Mouse (Mus musculus): ENCODE data around the gene Kpna1. TPM values are rescaled to one million over a fixed set of nuclear protein-coding genes. Genes with fewer than 3 reads are reported as not detected.
"Not testable (repeated sequence)": the region's sequence is repeated elsewhere in the genome, so short reads cannot be mapped to it uniquely, and the experiment has no call there.

The Kpna1 gene
- polyA plus RNA-seq, 1 experiment from 2014 or later: 41.6 TPM

GRCm38 (mm10) chr16:36056416-36056815, 77.9 kb downstream of the Kpna1 start:
- ATAC-seq (ENCODE audit: low FRiP score, low read depth): no peak
- WGBS: 88% methylated on average over 11 of the region's 11 CpGs
- Histone ChIP-seq H3K4me3 (no peak overlapping the region), H3K4me2 (replicated peaks) (no peak overlapping the region), H3K9me3 (no peaks in the 10 kb centered on the region), H3K27me3 (no peaks in the 10 kb centered on the region), H3K4me1 (no peaks in the 10 kb centered on the region), H3K9ac (no peak overlapping the region), H3K27ac (no peak overlapping the region), H3K36me3 (peaks cover 41% of the 10 kb centered on the region)

DNA sequence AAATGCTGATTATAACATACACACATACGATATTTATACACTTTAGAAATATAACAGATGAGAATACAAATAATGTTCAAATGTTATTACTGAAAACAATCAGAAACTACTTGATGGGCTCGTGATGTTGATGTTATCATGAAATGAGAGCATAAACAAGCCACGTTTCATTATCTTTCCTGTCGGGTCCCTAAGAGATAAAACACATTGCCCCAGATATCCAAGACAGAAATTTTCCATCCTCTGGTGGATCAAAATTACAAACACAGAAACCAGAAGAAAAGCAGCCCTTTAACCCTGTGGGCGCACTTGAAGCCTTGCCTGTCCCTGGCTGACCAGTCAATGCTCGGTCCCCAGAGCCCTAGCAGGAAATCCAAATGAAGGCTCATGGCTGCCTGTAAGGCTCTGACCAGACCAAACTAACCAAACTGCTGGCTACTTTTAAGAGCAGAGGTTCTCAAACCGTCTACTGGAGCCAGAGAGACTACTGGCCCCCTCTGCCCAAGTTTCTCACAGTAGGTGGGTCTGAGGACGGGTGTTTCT, 79.5 kb downstream of the Kpna1 start:
- Histone ChIP-seq H3K4me1 (no peaks in the 10 kb centered on the region), H3K27ac (no peak overlapping the region), H3K9ac (no peak overlapping the region), H3K4me3 (no peak overlapping the region), H3K36me3 (peaks cover 31% of the 10 kb centered on the region), H3K4me2 (replicated peaks) (no peak overlapping the region), H3K27me3 (no peaks in the 10 kb centered on the region), H3K9me3 (no peaks in the 10 kb centered on the region)
- ATAC-seq (ENCODE audit: low FRiP score, low read depth): no peak
- WGBS: 83% methylated on average over 8 of the region's 8 CpGs

- WGBS: 83% methylated on average over 1 of the region's 1 CpGs
- Histone ChIP-seq H3K4me1 (peaks cover 15% of the 10 kb centered on the region), H3K36me3 (peaks cover 16% of the 10 kb centered on the region)
- not testable (repeated sequence) for H3K4me3 ChIP-seq; H3K9ac ChIP-seq; ATAC-seq (ENCODE audit: low FRiP score, low read depth); H3K27ac ChIP-seq; H3K4me2 ChIP-seq (replicated peaks); H3K27me3 ChIP-seq; H3K9me3 ChIP-seq
Observed at GRCm38 (mm10) chr16:36062534-36062933, 84.0 kb downstream of the Kpna1 start.

- Histone ChIP-seq H3K27ac (no peak overlapping the region), H3K27me3 (no peaks in the 10 kb centered on the region), H3K9ac (no peak overlapping the region), H3K4me1 (peaks cover 23% of the 10 kb centered on the region), H3K4me2 (replicated peaks) (no peak overlapping the region), H3K4me3 (no peak overlapping the region), H3K9me3 (no peaks in the 10 kb centered on the region), H3K36me3 (peaks cover 16% of the 10 kb centered on the region)
- WGBS: 57% methylated on average over 2 of the region's 2 CpGs
- no peak for ATAC-seq (ENCODE audit: low FRiP score, low read depth)
Observed at GRCm38 (mm10) chr16:36063315-36063714, 84.8 kb downstream of the Kpna1 start.

GRCm38 (mm10) chr16:36064904-36065303, 86.4 kb downstream of the Kpna1 start:
- Histone ChIP-seq H3K27ac (no peak overlapping the region), H3K36me3 (peaks cover 19% of the 10 kb centered on the region), H3K4me2 (replicated peaks) (no peak overlapping the region), H3K27me3 (no peaks in the 10 kb centered on the region), H3K9me3 (no peaks in the 10 kb centered on the region), H3K4me1 (peaks cover 39% of the 10 kb centered on the region), H3K9ac (no peak overlapping the region), H3K4me3 (no peak overlapping the region)
- no peak for ATAC-seq (ENCODE audit: low FRiP score, low read depth)
- WGBS: 86% methylated on average over 5 of the region's 5 CpGs

- Histone ChIP-seq H3K27me3 (no peaks in the 10 kb centered on the region), H3K4me1 (peaks cover 45% of the 10 kb centered on the region), H3K27ac (0 out of 2 replicates have a peak overlapping the region, but pooled peaks have one; percentile 28), H3K9me3 (no peaks in the 10 kb centered on the region), H3K4me3 (no peak overlapping the region), H3K9ac (no peak overlapping the region), H3K36me3 (peaks cover 10% of the 10 kb centered on the region), H3K4me2 (replicated peaks) (peak overlapping the region; percentile 35)
- ATAC-seq (ENCODE audit: low FRiP score, low read depth): no peak
- WGBS: 58% methylated on average over 2 of the region's 2 CpGs
Observed at GRCm38 (mm10) chr16:36067694-36068093, 89.1 kb downstream of the Kpna1 start.

GRCm38 (mm10) chr16:36068356-36068755, 89.8 kb downstream of the Kpna1 start:
- Histone ChIP-seq H3K36me3 (peaks cover 10% of the 10 kb centered on the region), H3K4me1 (peaks cover 48% of the 10 kb centered on the region), H3K9me3 (no peaks in the 10 kb centered on the region), H3K9ac (no peak overlapping the region), H3K4me2 (replicated peaks) (peak overlapping the region; percentile 35), H3K4me3 (no peak overlapping the region; the same call in 1 of the 2 replicates), H3K27me3 (no peaks in the 10 kb centered on the region), H3K27ac (no peak overlapping the region)
- ATAC-seq (ENCODE audit: low FRiP score, low read depth): no peak
- 63% methylated on average over 3 of the region's 3 CpGs for WGBS

DNA sequence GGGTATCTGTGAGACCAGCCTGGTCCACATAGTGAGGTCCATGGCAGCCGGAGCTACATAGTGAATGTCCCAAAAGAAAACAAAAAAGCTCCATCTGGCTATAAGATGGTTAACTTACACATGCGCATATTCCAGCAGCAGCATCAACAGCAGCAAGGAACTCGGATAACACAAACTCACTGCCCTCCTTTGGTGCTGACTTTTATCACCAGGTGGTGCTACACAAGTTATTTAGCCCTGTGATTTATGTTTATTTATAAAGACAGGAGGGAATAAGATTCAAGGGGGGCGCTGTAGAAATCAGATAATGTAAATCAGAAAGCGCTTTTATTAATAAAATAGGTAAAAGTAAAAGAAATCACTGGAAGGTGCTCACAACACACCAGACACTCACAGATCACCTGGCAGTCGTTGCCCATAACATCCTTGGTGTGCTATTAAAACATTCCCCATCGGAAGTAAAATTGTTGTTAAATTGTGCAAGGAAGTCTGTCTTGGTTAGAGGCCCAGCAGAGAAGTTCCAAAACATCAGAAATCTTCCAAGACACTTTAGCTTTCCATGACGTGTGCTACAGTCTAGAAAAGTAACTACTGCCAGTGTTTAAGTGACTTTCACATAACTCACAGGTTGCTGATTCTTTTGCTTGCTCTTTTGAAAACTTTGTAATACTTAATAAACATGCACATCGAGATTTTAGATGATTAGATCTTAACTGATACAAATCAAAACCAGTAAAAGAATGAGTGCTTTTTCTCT, 91.4 kb downstream of the Kpna1 start:
- H3K36me3 ChIP-seq: peaks cover 10% of the 10 kb centered on the region
- peak overlapping the region; percentile 67 for H3K4me3 ChIP-seq
- H3K27ac ChIP-seq: no peak overlapping the region
- H3K9me3 ChIP-seq: no peaks in the 10 kb centered on the region
- WGBS: 28% methylated on average over 9 of the region's 9 CpGs
- H3K4me1 ChIP-seq: peaks cover 43% of the 10 kb centered on the region
- peak overlapping the region; percentile 66 for H3K4me2 ChIP-seq (replicated peaks)
- no peak for ATAC-seq (ENCODE audit: low FRiP score, low read depth)
- peak overlapping the region; percentile 85 for H3K9ac ChIP-seq
- no peaks in the 10 kb centered on the region for H3K27me3 ChIP-seq

- ATAC-seq (ENCODE audit: low FRiP score, low read depth): no peak
- 0% methylated on average over 16 of the region's 16 CpGs for WGBS
- H3K9ac ChIP-seq: peak overlapping the region; percentile 85
- H3K9me3 ChIP-seq: no peaks in the 10 kb centered on the region
- no peaks in the 10 kb centered on the region for H3K27me3 ChIP-seq
- H3K36me3 ChIP-seq: peaks cover 8% of the 10 kb centered on the region
- peak overlapping the region; percentile 97 for H3K27ac ChIP-seq
- peaks cover 39% of the 10 kb centered on the region for H3K4me1 ChIP-seq
- H3K4me2 ChIP-seq (replicated peaks): peak overlapping the region; percentile 66
- peak overlapping the region; percentile 67 for H3K4me3 ChIP-seq
Observed at GRCm38 (mm10) chr16:36071071-36071449, 92.5 kb downstream of the Kpna1 start.

GRCm38 (mm10) chr16:36071450-36072379, 93.2 kb downstream of the Kpna1 start, which contains the start of the genes Fam162a and Ccdc58:
Fam162a (minus strand) TSS chr16:36071594.
Ccdc58 (plus strand) TSS chr16:36071685.
- peak; percentile 95 for ATAC-seq (ENCODE audit: low FRiP score, low read depth)
- Histone ChIP-seq H3K4me1 (peaks cover 39% of the 10 kb centered on the region), H3K27ac (peak within 1 kb of the TSS; percentile 97), H3K9me3 (no peaks in the 10 kb centered on the region), H3K4me2 (replicated peaks) (peak within 1 kb of the TSS; percentile 66), H3K27me3 (no peaks in the 10 kb centered on the region), H3K36me3 (peaks cover 8% of the 10 kb centered on the region), H3K4me3 (peak within 1 kb of the TSS; percentile 67), H3K9ac (peak within 1 kb of the TSS; percentile 85)
- WGBS: under 1% methylated on average over 78 of the region's 81 CpGs

DNA sequence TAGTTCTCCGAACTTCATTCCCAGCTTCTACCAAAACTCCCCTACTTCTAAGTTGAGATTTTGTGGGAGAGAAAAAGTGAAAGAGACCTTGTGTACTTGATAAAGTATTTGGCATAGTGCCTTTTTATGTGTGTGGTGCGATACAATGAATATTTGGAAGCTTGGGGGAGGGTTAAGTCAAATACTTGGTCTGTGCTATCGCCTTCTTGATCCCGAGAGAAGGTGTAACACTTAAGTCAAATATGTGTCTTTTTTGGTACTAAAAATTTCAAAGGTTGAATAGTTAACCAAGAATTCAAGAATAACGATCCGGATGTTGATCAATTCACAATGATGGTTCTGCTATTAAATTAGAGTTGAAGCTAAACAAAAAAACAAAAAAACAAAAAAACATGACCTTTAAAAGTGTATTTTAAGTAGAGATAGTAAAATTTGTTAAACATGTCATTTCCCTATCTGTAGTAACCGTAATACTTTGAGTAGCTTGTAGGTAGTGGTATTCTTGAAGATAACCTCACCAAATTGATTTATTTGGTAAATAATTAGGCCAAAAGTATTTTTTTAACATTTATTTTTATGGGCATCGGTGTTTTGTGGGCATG, 94.0 kb downstream of the Kpna1 start:
- Histone ChIP-seq H3K36me3 (peaks cover 3% of the 10 kb centered on the region; the same call in 1 of the 2 replicates), H3K9ac (peak overlapping the region; percentile 85), H3K27me3 (no peaks in the 10 kb centered on the region), H3K27ac (peak overlapping the region; percentile 97), H3K4me2 (replicated peaks) (peak overlapping the region; percentile 66), H3K9me3 (no peaks in the 10 kb centered on the region), H3K4me1 (peaks cover 32% of the 10 kb centered on the region), H3K4me3 (peak overlapping the region; percentile 67)
- ATAC-seq (ENCODE audit: low FRiP score, low read depth): no peak
- WGBS: 26% methylated on average over 8 of the region's 8 CpGs
